Mouse (Mus musculus): ENCODE data around the gene Meltf.

The Meltf gene

GRCm38 (mm10) chr16:31878573-31879257 is at the start of gene Meltf:
Gene Meltf, plus strand, starts transcription at chr16:31878810.
- DNase-seq (ENCODE audit: extremely low spot score, low read depth, low spot score), result no peak

GRCm38 (mm10) chr16:31830726-31831125 is 47.9 kb upstream of the Meltf start:
- DNase-seq (ENCODE audit: extremely low spot score, low read depth, low spot score), result no peak

- DNase-seq (ENCODE audit: extremely low spot score, low read depth, low spot score), result no peak
These were observed 45.8 kb upstream of the Meltf start for GRCm38 (mm10) chr16:31832630-31833422.

- no peak for DNase-seq (ENCODE audit: extremely low spot score, low read depth, low spot score)
These were observed 44.5 kb upstream of the Meltf start for GRCm38 (mm10) chr16:31834011-31834584.

- DNase-seq (ENCODE audit: extremely low spot score, low read depth, low spot score), result no peak
These were observed 43.8 kb upstream of the Meltf start for GRCm38 (mm10) chr16:31834662-31835318.

GRCm38 (mm10) chr16:31837362-31837761 is 41.2 kb upstream of the Meltf start:
- DNase-seq (ENCODE audit: extremely low spot score, low read depth, low spot score), result no peak

DNA sequence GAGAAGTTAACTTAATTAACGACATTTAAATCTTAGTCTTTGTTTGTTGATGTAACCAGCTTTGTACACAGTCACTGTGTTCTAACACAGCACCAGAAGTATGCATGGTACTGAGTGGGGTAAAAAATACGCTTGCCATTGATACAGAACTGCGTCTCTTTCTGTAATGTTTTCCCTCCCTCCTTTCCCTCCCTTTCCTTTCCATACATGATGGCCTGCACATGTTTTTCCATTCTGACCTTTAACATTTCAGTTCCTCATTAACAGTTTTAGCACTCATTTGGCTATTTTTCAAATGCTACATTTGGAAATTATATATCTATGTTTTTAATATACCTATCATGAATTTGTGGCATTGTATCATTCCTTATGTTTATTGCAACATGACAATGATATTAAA is 34.4 kb upstream of the Meltf start:
- no peak for DNase-seq (ENCODE audit: extremely low spot score, low read depth, low spot score)

GRCm38 (mm10) chr16:31846763-31847162 is 31.8 kb upstream of the Meltf start:
- DNase-seq (ENCODE audit: extremely low spot score, low read depth, low spot score), result no peak

- DNase-seq (ENCODE audit: extremely low spot score, low read depth, low spot score), result no peak
These were observed 14.7 kb upstream of the Meltf start for GRCm38 (mm10) chr16:31863920-31864319.

DNA sequence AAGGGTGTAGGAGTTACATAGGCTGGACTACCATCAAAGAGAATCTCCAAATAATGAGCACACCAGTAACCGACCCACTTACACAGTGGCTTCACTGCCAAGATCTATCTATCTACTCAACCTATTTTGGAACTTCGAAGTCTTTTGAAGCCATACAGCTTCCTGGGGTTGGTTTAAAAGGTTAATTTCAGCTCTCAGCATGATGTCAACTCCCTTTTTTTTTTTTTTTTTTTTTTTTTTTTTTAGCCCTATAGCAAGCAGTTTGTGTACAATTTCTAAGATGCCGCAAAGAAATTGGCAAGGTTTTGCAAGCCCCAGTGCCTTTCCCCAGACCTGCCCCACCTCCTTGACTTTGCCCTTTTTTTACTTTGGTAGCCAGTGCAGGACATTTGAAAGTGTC is 13.4 kb upstream of the Meltf start:
- DNase-seq (ENCODE audit: extremely low spot score, low read depth, low spot score), result no peak

DNA sequence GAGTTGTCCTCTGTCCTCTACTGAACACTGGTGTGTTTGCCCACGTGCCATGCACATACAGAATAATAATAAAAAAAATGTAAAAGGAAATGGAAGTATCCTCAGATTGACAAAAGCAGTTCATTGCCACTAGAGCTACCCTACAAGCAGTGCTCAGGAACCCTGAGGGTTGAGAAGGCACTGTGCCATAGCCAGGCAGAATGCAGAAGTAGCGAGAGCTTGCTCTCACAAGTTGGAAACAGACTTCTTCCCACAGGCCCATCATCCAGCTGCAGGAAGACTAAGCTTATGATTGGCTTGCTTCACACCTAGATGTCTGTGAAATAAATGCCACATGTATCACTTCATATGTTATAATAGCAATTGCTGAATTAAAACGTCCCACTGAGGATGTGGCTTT is 11.7 kb upstream of the Meltf start:
- DNase-seq (ENCODE audit: extremely low spot score, low read depth, low spot score), result no peak

DNA sequence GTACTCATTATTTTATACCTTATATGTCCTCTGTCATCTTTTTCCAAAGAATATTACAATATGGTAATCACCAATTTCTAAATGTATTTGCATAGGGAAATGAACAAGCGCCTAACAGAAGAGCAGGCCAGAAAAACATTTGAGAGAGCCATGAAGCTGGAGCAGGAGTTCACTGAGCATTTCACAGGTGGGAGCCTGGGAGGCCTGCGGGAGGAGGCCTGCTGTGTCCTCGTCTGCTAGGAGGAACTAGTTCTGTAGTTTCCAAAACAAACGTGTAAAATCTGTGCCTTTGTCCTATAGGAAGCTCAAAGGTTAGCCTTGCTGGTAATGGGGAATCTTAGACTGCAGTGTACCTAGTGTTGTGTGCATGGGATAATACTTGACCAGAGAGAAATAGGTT is 10.9 kb upstream of the Meltf start:
- DNase-seq (ENCODE audit: extremely low spot score, low read depth, low spot score), result no peak

DNA sequence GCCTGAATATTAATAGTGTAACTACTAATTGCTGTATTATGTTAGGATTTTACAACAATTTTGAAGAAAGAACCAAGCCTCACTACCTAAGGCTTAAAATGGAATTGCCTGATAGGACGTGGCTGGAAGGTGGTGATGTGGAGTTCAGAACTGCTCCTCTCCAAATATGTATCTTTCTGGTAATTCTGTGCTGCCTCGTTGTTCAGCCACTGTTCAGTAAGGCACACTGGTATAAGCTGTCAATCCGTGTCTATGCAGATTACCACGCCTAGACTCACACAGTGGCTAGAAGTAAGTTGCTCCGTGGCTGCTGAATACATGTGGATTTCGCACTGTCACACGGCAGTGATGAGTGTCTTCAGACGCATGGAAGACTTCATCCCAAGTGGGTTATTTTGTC is 4.9 kb upstream of the Meltf start:
- DNase-seq (ENCODE audit: extremely low spot score, low read depth, low spot score), result no peak

GRCm38 (mm10) chr16:31875391-31875790 is 3.2 kb upstream of the Meltf start:
- DNase-seq (ENCODE audit: extremely low spot score, low read depth, low spot score), result no peak

DNA sequence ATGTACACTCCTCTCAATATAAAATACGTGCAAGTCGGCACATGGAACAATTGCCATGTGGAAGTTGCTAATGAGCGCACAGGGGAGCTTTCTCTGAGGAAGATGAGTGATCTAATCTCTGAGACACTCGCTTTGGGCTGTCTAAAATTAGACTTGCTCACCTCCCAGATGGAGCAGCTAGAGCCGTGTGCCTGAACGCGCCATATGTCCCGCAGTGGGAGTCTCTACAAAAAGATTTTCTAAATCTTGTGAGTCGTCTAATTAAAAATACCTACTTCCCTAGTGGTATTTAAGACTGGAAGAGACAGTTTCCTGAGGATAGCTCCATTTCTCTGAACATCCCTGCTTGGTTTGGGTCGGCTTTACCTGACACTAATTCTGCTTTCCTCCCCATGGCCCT is 2.2 kb upstream of the Meltf start:
- DNase-seq (ENCODE audit: extremely low spot score, low read depth, low spot score), result no peak

- no peak for DNase-seq (ENCODE audit: extremely low spot score, low read depth, low spot score)
These were observed 558 bp upstream of the Meltf start for GRCm38 (mm10) chr16:31878052-31878451.

DNA sequence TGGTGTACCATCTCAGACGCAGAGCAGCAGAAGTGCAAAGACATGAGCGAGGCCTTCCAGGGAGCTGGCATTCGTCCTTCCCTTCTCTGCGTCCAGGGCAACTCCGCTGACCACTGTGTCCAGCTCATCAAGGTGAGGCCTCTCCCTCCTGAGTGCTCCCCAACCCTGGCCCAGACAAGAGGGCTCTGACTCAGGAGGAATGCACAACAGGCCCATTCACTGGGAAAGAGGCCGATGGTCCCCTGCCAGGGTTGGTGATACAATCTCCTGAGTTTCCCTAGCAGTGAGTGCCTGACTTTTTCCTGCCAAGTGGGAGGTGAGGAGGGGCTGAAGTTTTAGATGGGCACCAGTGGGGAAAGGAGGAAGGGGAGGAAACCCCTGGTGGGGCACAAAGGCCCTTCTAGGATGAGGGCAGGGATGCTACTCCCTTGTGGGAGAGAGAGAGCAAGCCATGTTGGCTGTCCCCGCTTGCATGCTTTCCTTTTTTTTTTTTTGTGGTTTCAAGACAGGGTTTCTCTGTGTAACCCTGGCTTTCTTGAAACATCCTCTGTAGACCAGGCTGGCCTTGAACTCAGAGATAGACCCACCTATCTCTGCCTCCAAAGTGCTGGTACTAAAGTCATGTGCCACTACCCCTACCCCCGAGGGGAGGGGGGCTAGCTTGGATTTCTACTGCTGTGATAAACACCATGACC is 1.7 kb downstream of the Meltf start:
- DNase-seq (ENCODE audit: extremely low spot score, low read depth, low spot score), result no peak

DNA sequence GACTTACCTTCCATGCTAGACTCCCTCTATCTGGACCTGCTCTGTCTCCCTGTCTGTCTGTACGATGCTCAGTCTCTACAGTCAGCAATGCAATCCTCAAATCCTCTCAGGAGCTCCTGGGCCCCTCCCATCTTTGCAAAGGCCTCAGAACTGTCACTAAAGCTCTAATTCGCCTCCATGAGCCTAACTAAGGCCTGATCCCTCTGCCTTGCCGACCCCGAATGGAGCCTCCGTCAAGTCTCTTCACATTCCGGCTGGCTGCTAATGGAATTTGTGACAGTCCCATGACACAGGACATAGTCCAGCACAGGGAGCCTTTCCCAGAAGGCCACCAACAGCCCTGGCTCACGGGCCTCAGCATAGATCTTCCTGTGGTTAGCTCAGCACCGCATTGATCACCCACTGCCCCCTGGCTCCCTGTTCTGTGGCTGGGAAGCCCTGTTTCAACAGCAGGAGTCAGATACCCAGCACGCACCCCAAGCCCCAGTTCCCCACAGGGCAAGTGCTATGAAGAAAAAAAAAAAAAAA is 3.8 kb downstream of the Meltf start:
- no peak for DNase-seq (ENCODE audit: extremely low spot score, low read depth, low spot score)

DNA sequence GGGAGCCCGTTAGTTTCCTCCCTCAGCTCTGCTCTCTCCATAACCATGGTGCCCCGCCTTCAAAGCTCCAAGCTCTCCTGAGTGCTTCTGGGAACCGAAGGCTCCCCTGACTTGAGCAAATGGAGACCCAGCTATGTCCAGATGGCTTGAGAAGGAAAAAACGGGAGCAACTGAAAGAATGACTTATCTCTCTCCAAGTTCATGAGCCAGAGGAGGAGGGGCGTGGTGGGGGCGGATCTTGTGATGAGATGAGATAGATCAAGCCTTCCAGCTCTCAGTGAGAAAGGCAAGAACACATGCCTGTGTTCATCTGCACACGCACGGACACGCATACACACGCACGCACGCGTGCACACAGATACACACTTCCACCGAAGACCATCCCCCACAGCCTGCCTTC is 4.7 kb downstream of the Meltf start:
- no peak for DNase-seq (ENCODE audit: extremely low spot score, low read depth, low spot score)

DNA sequence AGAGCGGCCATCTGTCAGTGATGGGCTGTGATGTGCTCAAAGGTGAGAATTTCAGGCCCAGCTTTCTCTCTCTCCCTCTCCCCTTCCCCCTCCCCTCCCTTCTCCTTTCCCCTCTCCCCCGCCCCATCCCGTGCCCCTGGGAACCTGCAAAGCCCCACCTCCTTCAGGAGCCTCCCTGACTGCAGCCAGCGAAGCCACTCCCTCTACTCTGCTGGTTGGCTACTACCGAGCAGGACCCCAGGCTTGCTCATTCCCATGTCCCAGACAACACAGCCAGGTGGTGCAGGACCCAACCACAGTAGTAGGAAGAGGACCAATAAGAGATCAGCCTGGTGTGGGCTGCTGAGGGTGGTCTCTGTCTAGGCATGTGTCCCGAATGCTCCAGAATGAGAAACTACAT is 5.3 kb downstream of the Meltf start:
- DNase-seq (ENCODE audit: extremely low spot score, low read depth, low spot score), result no peak

GRCm38 (mm10) chr16:31890907-31891306 is 12.3 kb downstream of the Meltf start:
- DNase-seq (ENCODE audit: extremely low spot score, low read depth, low spot score), result no peak

Data from hindlimb bud, embryonic 11.5 days (tissue).